Mouse (Mus musculus) forebrain, embryonic 12.5 days (tissue): ENCODE measurements around the gene Ipmk. TPM values are rescaled to one million over a fixed set of nuclear protein-coding genes. Genes with fewer than 3 reads are reported as not detected.

ENCODE experiments used
- ATAC-seq: fragments of 200-750 bp; cut with Nextera tagmentation; 2 replicates; pipeline ENCODE4 v1.8.0; 2017; ENCODE audit warnings: moderate TSS enrichment; ENCODE audit not compliant: low FRiP score
- H3K27ac ChIP-seq: fragments of 300-500 bp; sonication (generic); 2 replicates; pipeline ENCODE4 v1.5.1; 2016; ENCODE audit warnings: mild to moderate bottlenecking
- H3K27me3 ChIP-seq: fragments of 300-500 bp; sonication (generic); 2 replicates; pipeline ENCODE4 v1.6.1; 2016; ENCODE audit warnings: mild to moderate bottlenecking
- H3K36me3 ChIP-seq: fragments of 300-500 bp; sonication (generic); replicated peaks from 2 replicates; pipeline ENCODE4 v1.6.1; 2016; ENCODE audit warnings: mild to moderate bottlenecking
- H3K4me1 ChIP-seq: fragments of 300-500 bp; sonication (generic); 2 replicates; pipeline ENCODE4 v1.6.1; 2016
- H3K4me2 ChIP-seq: fragments of 300-500 bp; sonication (generic); 2 replicates; pipeline ENCODE4 v1.6.1; 2016; ENCODE audit warnings: mild to moderate bottlenecking, moderate library complexity
- H3K4me3 ChIP-seq: fragments of 300-500 bp; sonication (generic); replicated peaks from 2 replicates; pipeline ENCODE4 v1.5.1; 2016; ENCODE audit warnings: mild to moderate bottlenecking
- H3K9ac ChIP-seq: fragments of 300-500 bp; sonication (generic); 2 replicates; pipeline ENCODE4 v1.6.1; 2016; ENCODE audit warnings: mild to moderate bottlenecking
- H3K9me3 ChIP-seq: fragments of 300-500 bp; sonication (generic); 2 replicates; pipeline ENCODE4 v1.6.1; 2016
- WGBS: fragments of 180-500 bp; shearing (Covaris S2); methylation state at CpG from one replicate; pipeline ENCODE4 v1.1.7; 2016; 5-methylcytosine and 5-hydroxymethylcytosine counted together
- polyA plus RNA-seq: library from polyadenylated mRNA; unstranded; fragments of >200 nt; fragmentation: Nextera tagmentation; extraction: Ambion mirVana; gene quantifications from 2 replicates; pipeline ENCODE4 v1.2.1, GENCODE M21; 2016

Ipmk gene
- polyA plus RNA-seq, 1 experiment from 2014 or later, result 24.8 TPM

- ATAC-seq, result no peak
- H3K4me1 ChIP-seq, result no peaks in the 10 kb centered on the region; the same call in 1 of the 2 replicates
Measured at GRCm38 (mm10) chr10:71354947-71355346, 7.4 kb downstream of the Ipmk start.

GRCm38 (mm10) chr10:71361044-71361443, 13.5 kb downstream of the Ipmk start:
- no peaks in the 10 kb centered on the region; the same call in 1 of the 2 replicates for H3K36me3 ChIP-seq
- no peak overlapping the region for H3K4me3 ChIP-seq
- ATAC-seq, result no peak
- peaks cover 13% of the 10 kb centered on the region for H3K4me1 ChIP-seq
- H3K27me3 ChIP-seq, result no peaks in the 10 kb centered on the region
- 77% methylated on average over 7 of the region's 7 CpGs for WGBS
- no peak overlapping the region for H3K9ac ChIP-seq
- no peaks in the 10 kb centered on the region for H3K9me3 ChIP-seq
- no peak overlapping the region for H3K27ac ChIP-seq
- no peak overlapping the region for H3K4me2 ChIP-seq

More at GRCm38 (mm10) chr10:71354947-71355346, 7.4 kb downstream of the Ipmk start:
- WGBS, result 89% methylated on average over 12 of the region's 12 CpGs
- Histone ChIP-seq H3K4me2 (no peak overlapping the region), H3K9ac (no peak overlapping the region), H3K36me3 (0 out of 2 replicates have a peak, but pooled peaks cover 3% of the 10 kb centered on the region), H3K27me3 (no peaks in the 10 kb centered on the region), H3K4me3 (no peak overlapping the region), H3K9me3 (no peaks in the 10 kb centered on the region), H3K27ac (no peak overlapping the region)

- Histone ChIP-seq H3K9me3 (no peaks in the 10 kb centered on the region), H3K9ac (no peak overlapping the region)
- ATAC-seq, result no peak
Measured at GRCm38 (mm10) chr10:71361836-71362562, 14.4 kb downstream of the Ipmk start.

GRCm38 (mm10) chr10:71363440-71363839, 15.9 kb downstream of the Ipmk start:
- Histone ChIP-seq H3K36me3 (peaks cover 4% of the 10 kb centered on the region), H3K9me3 (no peaks in the 10 kb centered on the region), H3K4me2 (no peak overlapping the region), H3K27me3 (no peaks in the 10 kb centered on the region), H3K4me1 (peaks cover 13% of the 10 kb centered on the region), H3K27ac (no peak overlapping the region), H3K9ac (no peak overlapping the region), H3K4me3 (no peak overlapping the region)
- ATAC-seq, result no peak
- WGBS, result 82% methylated on average over 8 of the region's 8 CpGs

More at GRCm38 (mm10) chr10:71361836-71362562, 14.4 kb downstream of the Ipmk start:
- H3K27me3 ChIP-seq, result no peaks in the 10 kb centered on the region
- H3K4me2 ChIP-seq, result peak overlapping the region; percentile 34
- H3K36me3 ChIP-seq, result no peaks in the 10 kb centered on the region; the same call in 1 of the 2 replicates
- H3K27ac ChIP-seq, result 0 out of 2 replicates have a peak overlapping the region, but pooled peaks have one; percentile 9
- H3K4me3 ChIP-seq, result no peak overlapping the region
- 20% methylated on average over 18 of the region's 18 CpGs for WGBS
- H3K4me1 ChIP-seq, result peaks cover 13% of the 10 kb centered on the region

- no peak for ATAC-seq
- WGBS, result 88% methylated on average over 10 of the region's 10 CpGs
Measured at GRCm38 (mm10) chr10:71363858-71364257, 16.3 kb downstream of the Ipmk start.

GRCm38 (mm10) chr10:71368128-71368940, 20.8 kb downstream of the Ipmk start:
- ATAC-seq, result no peak
- no peak overlapping the region for H3K4me2 ChIP-seq
- no peaks in the 10 kb centered on the region for H3K9me3 ChIP-seq
- no peaks in the 10 kb centered on the region for H3K4me1 ChIP-seq
- WGBS, result 92% methylated on average over 16 of the region's 16 CpGs
- H3K36me3 ChIP-seq, result peaks cover 16% of the 10 kb centered on the region
- H3K27me3 ChIP-seq, result no peaks in the 10 kb centered on the region
- no peak overlapping the region for H3K9ac ChIP-seq
- no peak overlapping the region for H3K27ac ChIP-seq
- H3K4me3 ChIP-seq, result no peak overlapping the region

More at GRCm38 (mm10) chr10:71363858-71364257, 16.3 kb downstream of the Ipmk start:
- H3K27ac ChIP-seq, result no peak overlapping the region
- no peaks in the 10 kb centered on the region for H3K27me3 ChIP-seq
- peaks cover 4% of the 10 kb centered on the region for H3K36me3 ChIP-seq
- H3K4me2 ChIP-seq, result no peak overlapping the region
- no peaks in the 10 kb centered on the region for H3K9me3 ChIP-seq
- H3K9ac ChIP-seq, result no peak overlapping the region
- H3K4me3 ChIP-seq, result no peak overlapping the region
- peaks cover 13% of the 10 kb centered on the region for H3K4me1 ChIP-seq

GRCm38 (mm10) chr10:71369466-71369865, 21.9 kb downstream of the Ipmk start:
- no peaks in the 10 kb centered on the region for H3K27me3 ChIP-seq
- H3K4me2 ChIP-seq, result no peak overlapping the region
- no peak for ATAC-seq
- peaks cover 20% of the 10 kb centered on the region for H3K36me3 ChIP-seq
- no peaks in the 10 kb centered on the region for H3K4me1 ChIP-seq
- no peak overlapping the region for H3K4me3 ChIP-seq
- no peaks in the 10 kb centered on the region for H3K9me3 ChIP-seq
- H3K27ac ChIP-seq, result no peak overlapping the region
- no peak overlapping the region for H3K9ac ChIP-seq
- 93% methylated on average over 3 of the region's 3 CpGs for WGBS

- H3K27ac ChIP-seq, result no peak overlapping the region
- H3K4me2 ChIP-seq, result no peak overlapping the region
- H3K4me1 ChIP-seq, result no peaks in the 10 kb centered on the region
- H3K4me3 ChIP-seq, result no peak overlapping the region
- H3K36me3 ChIP-seq, result peaks cover 23% of the 10 kb centered on the region
- WGBS, result 88% methylated on average over 6 of the region's 6 CpGs
- no peak for ATAC-seq
- no peaks in the 10 kb centered on the region for H3K9me3 ChIP-seq
- H3K27me3 ChIP-seq, result no peaks in the 10 kb centered on the region
- H3K9ac ChIP-seq, result no peak overlapping the region
Measured at GRCm38 (mm10) chr10:71371881-71372280, 24.3 kb downstream of the Ipmk start.

- H3K36me3 ChIP-seq, result peaks cover 27% of the 10 kb centered on the region
- WGBS, result 95% methylated on average over 11 of the region's 11 CpGs
- no peak for ATAC-seq
Measured at GRCm38 (mm10) chr10:71373706-71374105, 26.1 kb downstream of the Ipmk start.

GRCm38 (mm10) chr10:71376014-71376413, 28.5 kb downstream of the Ipmk start:
- H3K4me1 ChIP-seq, result no peaks in the 10 kb centered on the region
- no peak overlapping the region for H3K27ac ChIP-seq
- H3K9ac ChIP-seq, result no peak overlapping the region
- 93% methylated on average over 6 of the region's 6 CpGs for WGBS
- peaks cover 41% of the 10 kb centered on the region for H3K36me3 ChIP-seq
- H3K4me3 ChIP-seq, result no peak overlapping the region
- H3K9me3 ChIP-seq, result no peaks in the 10 kb centered on the region
- H3K4me2 ChIP-seq, result no peak overlapping the region
- H3K27me3 ChIP-seq, result no peaks in the 10 kb centered on the region
- ATAC-seq, result no peak

More at GRCm38 (mm10) chr10:71373706-71374105, 26.1 kb downstream of the Ipmk start:
- H3K27me3 ChIP-seq, result no peaks in the 10 kb centered on the region
- H3K27ac ChIP-seq, result no peak overlapping the region
- H3K9ac ChIP-seq, result no peak overlapping the region
- H3K4me3 ChIP-seq, result no peak overlapping the region
- no peaks in the 10 kb centered on the region for H3K4me1 ChIP-seq
- H3K9me3 ChIP-seq, result no peaks in the 10 kb centered on the region
- H3K4me2 ChIP-seq, result no peak overlapping the region

GRCm38 (mm10) chr10:71380406-71380805, 32.8 kb downstream of the Ipmk start:
- Histone ChIP-seq H3K9ac (no peak overlapping the region), H3K4me2 (no peak overlapping the region), H3K27ac (no peak overlapping the region), H3K4me1 (no peaks in the 10 kb centered on the region), H3K4me3 (no peak overlapping the region), H3K27me3 (no peaks in the 10 kb centered on the region), H3K9me3 (no peaks in the 10 kb centered on the region), H3K36me3 (peaks cover 36% of the 10 kb centered on the region)
- WGBS, result 97% methylated on average over 7 of the region's 7 CpGs
- no peak for ATAC-seq

GRCm38 (mm10) chr10:71381471-71382033, 34.0 kb downstream of the Ipmk start:
- WGBS, result 94% methylated on average over 29 of the region's 29 CpGs

More at GRCm38 (mm10) chr10:71381471-71382033, 34.0 kb downstream of the Ipmk start:
- no peak overlapping the region for H3K4me2 ChIP-seq
- no peak for ATAC-seq
- no peaks in the 10 kb centered on the region for H3K4me1 ChIP-seq
- peaks cover 36% of the 10 kb centered on the region for H3K36me3 ChIP-seq
- no peak overlapping the region for H3K9ac ChIP-seq
- H3K4me3 ChIP-seq, result no peak overlapping the region
- H3K27me3 ChIP-seq, result no peaks in the 10 kb centered on the region
- no peak overlapping the region for H3K27ac ChIP-seq
- no peaks in the 10 kb centered on the region for H3K9me3 ChIP-seq
